Mouse (Mus musculus) liver, embryonic 15.5 days (tissue): ENCODE data around the gene Gm28053. TPM values are rescaled to one million over a fixed set of nuclear protein-coding genes. Genes with fewer than 3 reads are reported as not detected.

Experiments used
- ATAC-seq: fragments of 200-750 bp; cut with Nextera tagmentation; 2 replicates; pipeline ENCODE4 v1.8.0; 2017; ENCODE audit warnings: moderate number of reproducible peaks, mild to moderate bottlenecking, moderate library complexity; ENCODE audit not compliant: insufficient read depth
- H3K27ac ChIP-seq: fragments of 300-500 bp; sonication (generic); replicated peaks from 2 replicates; pipeline ENCODE4 v1.5.1; 2015; ENCODE audit warnings: mild to moderate bottlenecking, inconsistent platforms
- H3K27me3 ChIP-seq: fragments of 300-500 bp; sonication (generic); 2 replicates; pipeline ENCODE4 v1.6.1; 2015; ENCODE audit warnings: mild to moderate bottlenecking, inconsistent platforms
- H3K36me3 ChIP-seq: fragments of 300-500 bp; sonication (generic); replicated peaks from 2 replicates; pipeline ENCODE4 v1.6.1; 2015; ENCODE audit warnings: moderate library complexity, mild to moderate bottlenecking, inconsistent platforms
- H3K4me1 ChIP-seq: fragments of 300-500 bp; sonication (generic); replicated peaks from 2 replicates; pipeline ENCODE4 v1.6.1; 2015; ENCODE audit warnings: inconsistent platforms
- H3K4me2 ChIP-seq: fragments of 300-500 bp; sonication (generic); 2 replicates; pipeline ENCODE4 v1.6.1; 2015; ENCODE audit warnings: moderate library complexity, mild to moderate bottlenecking, inconsistent platforms
- H3K4me3 ChIP-seq: fragments of 300-500 bp; sonication (generic); replicated peaks from 2 replicates; pipeline ENCODE4 v1.5.1; 2015; ENCODE audit warnings: mild to moderate bottlenecking, inconsistent platforms
- H3K9ac ChIP-seq: fragments of 300-500 bp; sonication (generic); 2 replicates; pipeline ENCODE4 v1.6.1; 2015; ENCODE audit warnings: moderate library complexity, mild to moderate bottlenecking, inconsistent platforms
- H3K9me3 ChIP-seq: fragments of 300-500 bp; sonication (generic); replicated peaks from 2 replicates; pipeline ENCODE4 v1.6.1; 2016; ENCODE audit warnings: inconsistent platforms
- WGBS: fragments of 180-500 bp; shearing (Covaris S2); methylation state at CpG from one replicate; pipeline ENCODE4 v1.1.7; 2015; ENCODE audit warnings: mixed read lengths; ENCODE audit not compliant: insufficient replicate concordance; 5-methylcytosine and 5-hydroxymethylcytosine counted together
- polyA plus RNA-seq: library from polyadenylated mRNA; unstranded; fragments of >200 nt; fragmentation: Nextera tagmentation; extraction: Ambion mirVana; gene quantifications from 2 replicates; pipeline ENCODE4 v1.2.1, GENCODE M21; 2015

Gene Gm28053
- polyA plus RNA-seq, 1 experiment from 2014 or later, result not detected

DNA sequence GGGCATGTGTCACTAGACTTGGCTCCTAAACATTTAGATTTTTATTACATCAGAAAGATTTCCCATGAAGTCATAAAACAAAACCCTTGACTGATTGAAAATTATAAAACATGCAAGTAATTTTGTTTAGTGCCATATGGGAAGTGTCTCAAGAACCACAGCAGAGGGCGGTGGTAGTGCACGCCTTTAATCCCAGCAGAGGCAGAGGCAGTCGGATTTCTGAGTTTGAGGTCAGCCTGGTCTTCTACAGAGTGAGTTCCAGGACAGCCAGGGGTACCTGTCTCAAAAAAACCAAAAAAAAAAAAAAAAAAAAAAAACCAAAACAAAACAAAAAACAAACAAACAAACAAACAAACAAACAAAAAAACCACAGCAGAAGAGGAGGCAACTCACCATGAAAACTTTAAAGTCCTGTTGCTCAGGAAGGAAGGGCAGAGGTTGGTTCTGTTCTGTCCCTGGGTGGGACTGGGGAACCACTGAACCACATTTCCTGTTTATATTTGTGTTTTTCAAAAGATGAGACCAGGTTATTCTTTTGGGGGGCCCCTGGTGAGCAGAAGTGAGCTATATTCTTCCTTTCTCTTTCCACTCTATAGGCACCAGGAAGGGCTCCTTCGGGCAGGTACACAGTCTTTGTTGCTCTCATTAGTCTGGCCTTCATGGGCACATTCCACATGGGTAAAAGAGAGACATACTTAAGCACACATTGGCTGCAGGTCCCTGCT lies 21.4 kb upstream of the Gm28053 start:
- H3K27me3 ChIP-seq, result no peaks in the 10 kb centered on the region
- 61% methylated on average over 4 of the region's 4 CpGs for WGBS
- no peaks in the 10 kb centered on the region for H3K4me1 ChIP-seq
- no peak overlapping the region for H3K4me3 ChIP-seq
- H3K36me3 ChIP-seq, result no peaks in the 10 kb centered on the region
- H3K4me2 ChIP-seq, result no peak overlapping the region
- H3K9me3 ChIP-seq, result no peaks in the 10 kb centered on the region
- ATAC-seq, result no peak
- H3K27ac ChIP-seq, result no peak overlapping the region
- H3K9ac ChIP-seq, result no peak overlapping the region

- H3K4me1 ChIP-seq, result no peaks in the 10 kb centered on the region
- H3K4me2 ChIP-seq, result no peak overlapping the region
- H3K27ac ChIP-seq, result no peak overlapping the region
- no peak overlapping the region for H3K9ac ChIP-seq
- no peaks in the 10 kb centered on the region for H3K36me3 ChIP-seq
- H3K4me3 ChIP-seq, result no peak overlapping the region
- WGBS, result 18% methylated on average over 1 of the region's 1 CpGs
- no peaks in the 10 kb centered on the region for H3K9me3 ChIP-seq
- ATAC-seq, result no peak
- no peaks in the 10 kb centered on the region for H3K27me3 ChIP-seq
These were observed 20.9 kb upstream of the Gm28053 start for GRCm38 (mm10) chr6:48697555-48697930.

GRCm38 (mm10) chr6:48698066-48698856 lies 20.1 kb upstream of the Gm28053 start:
- Histone ChIP-seq H3K9ac (no peak overlapping the region), H3K27ac (no peak overlapping the region), H3K36me3 (no peaks in the 10 kb centered on the region), H3K9me3 (no peaks in the 10 kb centered on the region), H3K4me2 (no peak overlapping the region), H3K4me1 (no peaks in the 10 kb centered on the region), H3K27me3 (no peaks in the 10 kb centered on the region), H3K4me3 (no peak overlapping the region)
- ATAC-seq, result no peak
- 52% methylated on average over 7 of the region's 7 CpGs for WGBS

DNA sequence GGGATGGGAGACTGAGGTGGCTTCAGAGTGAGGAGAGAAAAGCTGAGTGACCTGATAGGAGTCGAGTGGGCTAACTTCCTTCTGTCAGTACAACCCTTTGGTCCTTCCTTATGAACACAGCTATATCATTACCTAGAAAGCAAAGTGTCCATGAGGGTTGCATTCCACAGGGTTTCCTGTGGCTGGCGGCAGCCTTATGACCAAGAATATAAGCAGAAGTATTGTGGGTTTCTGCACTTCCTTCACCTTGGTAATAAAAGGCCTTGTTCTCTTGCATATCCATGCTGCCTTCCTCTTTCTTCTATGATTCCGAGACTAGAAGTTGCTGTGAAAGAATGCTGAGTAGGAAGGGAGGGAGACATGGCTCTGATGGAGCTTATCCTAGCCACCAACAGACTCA lies 19.5 kb upstream of the Gm28053 start:
- no peak overlapping the region for H3K4me3 ChIP-seq
- WGBS, result 16% methylated on average over 3 of the region's 3 CpGs

DNA sequence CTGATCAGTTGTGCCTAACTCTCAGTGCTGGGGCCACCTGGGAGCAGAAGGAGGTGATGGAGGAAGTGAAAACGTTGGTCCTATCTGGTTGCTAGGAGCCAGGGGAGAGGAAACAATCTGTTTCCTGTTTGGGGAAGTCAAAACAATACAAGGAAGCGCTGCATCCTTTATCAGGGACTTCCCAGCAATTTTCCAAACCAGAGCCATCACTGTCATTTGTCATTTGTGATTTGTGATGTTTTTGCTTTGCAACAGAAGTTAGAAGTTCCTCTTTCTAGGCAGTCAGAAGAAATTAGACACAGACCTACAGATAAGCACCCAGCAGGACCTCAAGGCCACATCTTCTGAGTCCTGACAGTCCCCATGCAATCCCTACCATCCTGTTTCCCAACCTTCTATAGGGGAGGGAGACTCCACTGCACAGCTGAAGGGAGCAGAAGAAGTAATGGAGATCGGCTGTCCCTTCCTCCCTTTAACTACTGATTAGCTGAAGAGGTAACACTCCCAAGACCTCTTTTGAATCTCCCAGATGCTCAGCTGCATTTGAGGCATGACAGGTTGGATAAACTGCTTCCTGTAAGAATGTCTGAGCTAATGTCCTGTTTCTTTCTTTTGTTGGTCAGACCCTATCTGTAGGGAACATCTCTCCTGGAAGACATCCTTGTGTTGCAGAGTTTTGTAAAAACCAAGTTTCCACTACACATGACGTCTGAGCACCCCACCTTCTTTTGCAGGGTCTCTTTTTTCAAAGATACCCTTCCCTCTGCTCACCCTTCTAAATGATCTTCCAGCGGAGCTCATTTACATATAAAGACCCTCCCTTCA lies 17.9 kb upstream of the Gm28053 start:
- no peak overlapping the region for H3K4me2 ChIP-seq
- ATAC-seq, result peak; percentile 51
- H3K27ac ChIP-seq, result no peak overlapping the region
- H3K27me3 ChIP-seq, result no peaks in the 10 kb centered on the region
- H3K36me3 ChIP-seq, result no peaks in the 10 kb centered on the region
- H3K4me1 ChIP-seq, result no peaks in the 10 kb centered on the region
- no peaks in the 10 kb centered on the region for H3K9me3 ChIP-seq
- no peak overlapping the region for H3K4me3 ChIP-seq
- 13% methylated on average over 5 of the region's 5 CpGs for WGBS
- no peak overlapping the region for H3K9ac ChIP-seq

More for the DNA sequence above, 19.5 kb upstream of the Gm28053 start:
- Histone ChIP-seq H3K36me3 (no peaks in the 10 kb centered on the region), H3K27me3 (no peaks in the 10 kb centered on the region), H3K4me1 (no peaks in the 10 kb centered on the region), H3K9me3 (no peaks in the 10 kb centered on the region), H3K27ac (no peak overlapping the region), H3K9ac (no peak overlapping the region), H3K4me2 (no peak overlapping the region)
- no peak for ATAC-seq

DNA sequence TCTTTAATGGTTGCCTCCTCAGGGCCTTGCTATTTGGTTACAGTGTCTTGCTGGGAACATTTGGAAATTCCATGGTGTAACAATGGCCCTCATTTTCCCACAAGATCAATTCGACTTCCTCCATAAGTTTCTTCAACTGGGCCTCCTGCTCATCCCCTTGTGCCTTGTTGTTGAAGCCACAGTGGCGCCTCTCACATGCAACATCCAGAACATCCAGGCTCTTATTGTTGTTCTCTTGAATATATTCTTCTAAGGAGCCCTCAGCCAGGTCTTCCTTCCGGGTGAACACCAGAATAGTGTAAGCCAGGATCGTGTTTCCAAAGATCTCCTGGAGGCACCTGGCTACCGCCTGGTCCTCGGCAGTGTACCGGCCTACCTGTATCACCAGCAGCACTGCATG lies 16.3 kb upstream of the Gm28053 start:
- no peak overlapping the region for H3K27ac ChIP-seq
- no peaks in the 10 kb centered on the region for H3K9me3 ChIP-seq
- no peaks in the 10 kb centered on the region for H3K4me1 ChIP-seq
- no peak overlapping the region for H3K9ac ChIP-seq
- H3K4me2 ChIP-seq, result no peak overlapping the region
- no peaks in the 10 kb centered on the region for H3K36me3 ChIP-seq
- H3K27me3 ChIP-seq, result no peaks in the 10 kb centered on the region
- H3K4me3 ChIP-seq, result no peak overlapping the region
- WGBS, result 67% methylated on average over 7 of the region's 7 CpGs
- ATAC-seq, result no peak

GRCm38 (mm10) chr6:48702601-48703000 lies 15.8 kb upstream of the Gm28053 start:
- WGBS, result 71% methylated on average over 5 of the region's 5 CpGs
- no peaks in the 10 kb centered on the region for H3K4me1 ChIP-seq

GRCm38 (mm10) chr6:48704146-48704545 lies 14.3 kb upstream of the Gm28053 start:
- no peak for ATAC-seq
- Histone ChIP-seq H3K4me1 (no peaks in the 10 kb centered on the region), H3K4me3 (no peak overlapping the region), H3K27ac (no peak overlapping the region), H3K4me2 (no peak overlapping the region), H3K9me3 (no peaks in the 10 kb centered on the region), H3K36me3 (no peaks in the 10 kb centered on the region), H3K9ac (no peak overlapping the region), H3K27me3 (no peaks in the 10 kb centered on the region)

More at GRCm38 (mm10) chr6:48702601-48703000, 15.8 kb upstream of the Gm28053 start:
- Histone ChIP-seq H3K4me3 (no peak overlapping the region), H3K9ac (no peak overlapping the region), H3K27ac (no peak overlapping the region), H3K36me3 (no peaks in the 10 kb centered on the region), H3K27me3 (no peaks in the 10 kb centered on the region), H3K4me2 (no peak overlapping the region), H3K9me3 (no peaks in the 10 kb centered on the region)
- no peak for ATAC-seq

DNA sequence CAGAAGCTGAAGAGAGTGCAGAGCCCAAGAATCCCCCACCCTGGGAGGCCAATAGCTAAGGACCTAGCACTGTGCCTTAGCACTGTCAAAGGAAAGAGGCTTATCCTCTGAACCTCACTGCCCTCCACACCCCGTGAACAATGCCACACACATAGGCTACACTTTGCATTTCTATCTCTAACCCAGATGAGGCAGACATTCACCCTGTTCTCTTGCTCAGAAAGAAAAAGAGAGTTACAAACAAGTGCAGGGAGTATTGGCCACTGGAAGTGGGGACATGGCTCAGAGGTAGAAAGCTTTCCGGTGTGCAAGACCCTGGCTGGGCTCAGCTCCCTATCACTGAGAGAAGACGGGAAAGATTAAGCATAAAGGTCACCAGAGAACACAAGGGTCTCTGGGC lies 12.3 kb upstream of the Gm28053 start:
- Histone ChIP-seq H3K4me1 (no peaks in the 10 kb centered on the region), H3K9ac (no peak overlapping the region), H3K27ac (no peak overlapping the region), H3K27me3 (no peaks in the 10 kb centered on the region), H3K4me3 (no peak overlapping the region), H3K9me3 (no peaks in the 10 kb centered on the region), H3K36me3 (no peaks in the 10 kb centered on the region), H3K4me2 (no peak overlapping the region)
- ATAC-seq, result no peak
- WGBS, result 26% methylated on average over 3 of the region's 3 CpGs

DNA sequence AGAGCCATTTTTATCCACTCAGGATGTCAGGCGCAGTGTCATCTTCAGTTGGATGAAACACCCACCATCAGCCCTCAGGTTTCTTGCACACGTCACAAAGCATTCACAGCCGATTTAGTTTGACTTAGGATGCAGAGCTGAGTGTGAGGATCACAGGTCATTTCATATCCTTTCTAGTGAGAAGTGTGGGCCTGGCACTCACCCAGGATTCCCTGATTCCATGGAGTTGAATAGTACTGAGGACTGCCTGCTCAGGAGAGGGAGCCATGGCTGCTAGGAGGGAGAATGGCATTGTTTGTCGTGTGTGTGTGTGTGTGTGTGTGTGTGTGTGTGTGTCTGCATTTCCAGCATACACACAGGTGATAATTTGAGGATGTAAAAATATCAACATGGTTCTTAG lies 1.9 kb downstream of the Gm28053 start:
- Histone ChIP-seq H3K36me3 (no peaks in the 10 kb centered on the region), H3K9me3 (no peaks in the 10 kb centered on the region), H3K4me2 (no peak overlapping the region), H3K4me3 (no peak overlapping the region), H3K9ac (no peak overlapping the region), H3K27me3 (no peaks in the 10 kb centered on the region), H3K27ac (no peak overlapping the region), H3K4me1 (no peaks in the 10 kb centered on the region)
- ATAC-seq, result no peak
- WGBS, result 66% methylated on average over 4 of the region's 4 CpGs

DNA sequence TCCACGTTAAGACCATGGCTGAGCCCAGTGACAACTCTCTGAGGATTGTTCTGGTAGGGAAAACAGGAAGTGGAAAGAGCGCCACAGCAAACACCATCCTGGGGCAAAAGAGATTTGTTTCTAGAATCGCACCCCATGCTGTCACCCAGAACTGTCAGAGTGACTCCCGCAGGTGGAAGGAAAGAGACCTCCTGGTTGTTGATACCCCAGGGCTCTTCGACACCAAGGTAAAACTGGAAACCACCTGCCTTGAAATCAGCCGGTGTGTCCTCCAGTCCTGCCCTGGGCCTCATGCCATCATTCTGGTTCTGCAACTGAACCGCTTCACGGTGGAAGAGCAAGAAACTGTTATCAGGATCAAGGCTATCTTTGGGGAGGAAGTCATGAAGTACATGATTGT lies 5.1 kb downstream of the Gm28053 start:
- Histone ChIP-seq H3K9me3 (no peaks in the 10 kb centered on the region), H3K27ac (no peak overlapping the region), H3K4me3 (no peak overlapping the region), H3K9ac (no peak overlapping the region), H3K27me3 (no peaks in the 10 kb centered on the region), H3K4me1 (no peaks in the 10 kb centered on the region), H3K4me2 (no peak overlapping the region), H3K36me3 (no peaks in the 10 kb centered on the region)
- WGBS, result 48% methylated on average over 8 of the region's 8 CpGs
- ATAC-seq, result no peak
